Mouse (Mus musculus) forebrain, embryonic 12.5 days (tissue): Measurements from ENCODE around the gene Slc2a4. TPM values are rescaled to one million over a fixed set of nuclear protein-coding genes. Genes with fewer than 3 reads are reported as not detected.
"Not testable (repeated sequence)": the region's sequence is repeated elsewhere in the genome, so short reads cannot be mapped to it uniquely, and the experiment has no call there.

Experiments
- ATAC-seq: fragments of 200-750 bp; cut with Nextera tagmentation; 2 replicates; pipeline ENCODE4 v1.8.0; 2017; ENCODE audit warnings: moderate TSS enrichment; ENCODE audit not compliant: low FRiP score
- H3K27ac ChIP-seq: fragments of 300-500 bp; sonication (generic); 2 replicates; pipeline ENCODE4 v1.5.1; 2016; ENCODE audit warnings: mild to moderate bottlenecking
- H3K27me3 ChIP-seq: fragments of 300-500 bp; sonication (generic); 2 replicates; pipeline ENCODE4 v1.6.1; 2016; ENCODE audit warnings: mild to moderate bottlenecking
- H3K36me3 ChIP-seq: fragments of 300-500 bp; sonication (generic); replicated peaks from 2 replicates; pipeline ENCODE4 v1.6.1; 2016; ENCODE audit warnings: mild to moderate bottlenecking
- H3K4me1 ChIP-seq: fragments of 300-500 bp; sonication (generic); 2 replicates; pipeline ENCODE4 v1.6.1; 2016
- H3K4me2 ChIP-seq: fragments of 300-500 bp; sonication (generic); 2 replicates; pipeline ENCODE4 v1.6.1; 2016; ENCODE audit warnings: mild to moderate bottlenecking, moderate library complexity
- H3K4me3 ChIP-seq: fragments of 300-500 bp; sonication (generic); replicated peaks from 2 replicates; pipeline ENCODE4 v1.5.1; 2016; ENCODE audit warnings: mild to moderate bottlenecking
- H3K9ac ChIP-seq: fragments of 300-500 bp; sonication (generic); 2 replicates; pipeline ENCODE4 v1.6.1; 2016; ENCODE audit warnings: mild to moderate bottlenecking
- H3K9me3 ChIP-seq: fragments of 300-500 bp; sonication (generic); 2 replicates; pipeline ENCODE4 v1.6.1; 2016
- WGBS: fragments of 180-500 bp; shearing (Covaris S2); methylation state at CpG from one replicate; pipeline ENCODE4 v1.1.7; 2016; 5-methylcytosine and 5-hydroxymethylcytosine counted together
- polyA plus RNA-seq: library from polyadenylated mRNA; unstranded; fragments of >200 nt; fragmentation: Nextera tagmentation; extraction: Ambion mirVana; gene quantifications from 2 replicates; pipeline ENCODE4 v1.2.1, GENCODE M21; 2016

Gene Slc2a4
- polyA plus RNA-seq, 1 experiment from 2014 or later: 13.3 TPM

- 2% methylated on average over 58 of the region's 59 CpGs for WGBS
- Histone ChIP-seq H3K27me3 (peaks cover 69% of the 10 kb centered on the region), H3K9ac (no peak overlapping the region; the same call in 1 of the 2 replicates), H3K4me1 (peaks cover 11% of the 10 kb centered on the region), H3K4me2 (peak overlapping the region; percentile 46), H3K4me3 (peak overlapping the region; percentile 31), H3K9me3 (no peaks in the 10 kb centered on the region), H3K27ac (no peak overlapping the region), H3K36me3 (peaks cover 28% of the 10 kb centered on the region)
- no peak for ATAC-seq
These were observed 18.2 kb upstream of the Slc2a4 start for GRCm38 (mm10) chr11:69966006-69966859.

GRCm38 (mm10) chr11:69965271-69966005 lies 17.4 kb upstream of the Slc2a4 start:
- ATAC-seq: no peak
- Histone ChIP-seq H3K36me3 (peaks cover 23% of the 10 kb centered on the region), H3K27ac (no peak overlapping the region), H3K9ac (no peak overlapping the region), H3K4me1 (peaks cover 11% of the 10 kb centered on the region), H3K4me2 (peak overlapping the region; percentile 46), H3K9me3 (no peaks in the 10 kb centered on the region), H3K4me3 (peak overlapping the region; percentile 31), H3K27me3 (peaks cover 75% of the 10 kb centered on the region)
- 1% methylated on average over 49 of the region's 49 CpGs for WGBS

- no peak for ATAC-seq
- Histone ChIP-seq H3K4me3 (peak within 1 kb of the TSS; percentile 19), H3K27me3 (peaks cover 80% of the 10 kb centered on the region), H3K9me3 (no peaks in the 10 kb centered on the region), H3K4me1 (peaks cover 11% of the 10 kb centered on the region), H3K27ac (no peak within 1 kb of the TSS), H3K9ac (no peak within 1 kb of the TSS), H3K36me3 (peaks cover 17% of the 10 kb centered on the region), H3K4me2 (no peak within 1 kb of the TSS)
- 10% methylated on average over 24 of the region's 24 CpGs for WGBS
These were observed 16.8 kb upstream of the Slc2a4 start, which contains the start of gene Cldn7 for GRCm38 (mm10) chr11:69964650-69965270. Gene Cldn7, plus strand, starts transcription at chr11:69964779.

- Histone ChIP-seq H3K4me3 (no peak overlapping the region), H3K27ac (no peak overlapping the region), H3K4me1 (peaks cover 11% of the 10 kb centered on the region), H3K27me3 (peaks cover 75% of the 10 kb centered on the region), H3K9ac (no peak overlapping the region), H3K36me3 (no peaks in the 10 kb centered on the region), H3K4me2 (no peak overlapping the region), H3K9me3 (no peaks in the 10 kb centered on the region)
- ATAC-seq: no peak
- 61% methylated on average over 5 of the region's 5 CpGs for WGBS
These were observed 13.9 kb upstream of the Slc2a4 start for GRCm38 (mm10) chr11:69961841-69962240.

- H3K27ac ChIP-seq: no peak overlapping the region
- peaks cover 63% of the 10 kb centered on the region for H3K27me3 ChIP-seq
- H3K9ac ChIP-seq: no peak overlapping the region
- H3K4me3 ChIP-seq: no peak overlapping the region
- H3K36me3 ChIP-seq: no peaks in the 10 kb centered on the region
- no peak overlapping the region for H3K4me2 ChIP-seq
- ATAC-seq: no peak
- no peaks in the 10 kb centered on the region for H3K4me1 ChIP-seq
- WGBS: 23% methylated on average over 5 of the region's 5 CpGs
- no peaks in the 10 kb centered on the region for H3K9me3 ChIP-seq
These were observed 12.6 kb upstream of the Slc2a4 start for GRCm38 (mm10) chr11:69960616-69961015.

- H3K27me3 ChIP-seq: peaks cover 26% of the 10 kb centered on the region
- no peak for ATAC-seq
- WGBS: 73% methylated on average over 1 of the region's 1 CpGs
These were observed 8.2 kb upstream of the Slc2a4 start for GRCm38 (mm10) chr11:69956218-69956617.

GRCm38 (mm10) chr11:69955618-69956017 lies 7.6 kb upstream of the Slc2a4 start:
- H3K9me3 ChIP-seq, H3K27ac ChIP-seq, H3K9ac ChIP-seq, ATAC-seq, H3K4me3 ChIP-seq, H3K4me1 ChIP-seq, H3K36me3 ChIP-seq, H3K4me2 ChIP-seq: not testable (repeated sequence)
- peaks cover 27% of the 10 kb centered on the region for H3K27me3 ChIP-seq
- WGBS: 71% methylated on average over 4 of the region's 4 CpGs

More at GRCm38 (mm10) chr11:69956218-69956617, 8.2 kb upstream of the Slc2a4 start:
- Histone ChIP-seq H3K36me3 (no peaks in the 10 kb centered on the region), H3K27ac (no peak overlapping the region), H3K4me3 (no peak overlapping the region), H3K4me1 (no peaks in the 10 kb centered on the region), H3K4me2 (no peak overlapping the region), H3K9ac (no peak overlapping the region), H3K9me3 (no peaks in the 10 kb centered on the region)

- peaks cover 7% of the 10 kb centered on the region for H3K4me1 ChIP-seq
- H3K4me2 ChIP-seq: no peak overlapping the region
- H3K4me3 ChIP-seq: no peak overlapping the region
- H3K9ac ChIP-seq: no peak overlapping the region
- 72% methylated on average over 11 of the region's 11 CpGs for WGBS
- no peak overlapping the region for H3K27ac ChIP-seq
- H3K9me3 ChIP-seq: no peaks in the 10 kb centered on the region
- no peak for ATAC-seq
- no peaks in the 10 kb centered on the region for H3K36me3 ChIP-seq
- peaks cover 14% of the 10 kb centered on the region for H3K27me3 ChIP-seq
These were observed 5.4 kb upstream of the Slc2a4 start for GRCm38 (mm10) chr11:69953267-69953915.

- no peak for ATAC-seq
These were observed 4.3 kb upstream of the Slc2a4 start for GRCm38 (mm10) chr11:69952274-69952673.

GRCm38 (mm10) chr11:69950807-69951459 lies 2.9 kb upstream of the Slc2a4 start:
- peaks cover 25% of the 10 kb centered on the region for H3K4me1 ChIP-seq
- no peak overlapping the region for H3K4me2 ChIP-seq
- WGBS: 46% methylated on average over 4 of the region's 4 CpGs
- no peak for ATAC-seq
- H3K27ac ChIP-seq: no peak overlapping the region
- no peaks in the 10 kb centered on the region for H3K36me3 ChIP-seq
- no peaks in the 10 kb centered on the region for H3K9me3 ChIP-seq
- no peak overlapping the region for H3K4me3 ChIP-seq
- H3K27me3 ChIP-seq: peaks cover 13% of the 10 kb centered on the region
- peak overlapping the region; percentile 17; the same call in 1 of the 2 replicates for H3K9ac ChIP-seq

More at GRCm38 (mm10) chr11:69952274-69952673, 4.3 kb upstream of the Slc2a4 start:
- H3K27ac ChIP-seq: no peak overlapping the region
- no peaks in the 10 kb centered on the region for H3K9me3 ChIP-seq
- H3K27me3 ChIP-seq: peaks cover 13% of the 10 kb centered on the region
- H3K36me3 ChIP-seq: no peaks in the 10 kb centered on the region
- H3K9ac ChIP-seq: no peak overlapping the region
- H3K4me3 ChIP-seq: no peak overlapping the region
- H3K4me2 ChIP-seq: no peak overlapping the region
- peaks cover 14% of the 10 kb centered on the region for H3K4me1 ChIP-seq
- WGBS: 53% methylated on average over 1 of the region's 1 CpGs

- WGBS: 0% methylated on average over 14 of the region's 14 CpGs
- peak; percentile 58 for ATAC-seq
These were observed 769 bp upstream of the Slc2a4 start for GRCm38 (mm10) chr11:69948763-69949150.

More at GRCm38 (mm10) chr11:69948763-69949150, 769 bp upstream of the Slc2a4 start:
- Histone ChIP-seq H3K9ac (peak overlapping the region; percentile 57), H3K9me3 (no peaks in the 10 kb centered on the region), H3K4me2 (peak overlapping the region; percentile 68), H3K27me3 (peaks cover 13% of the 10 kb centered on the region), H3K36me3 (peaks cover 17% of the 10 kb centered on the region), H3K4me3 (peak overlapping the region; percentile 45), H3K4me1 (peaks cover 25% of the 10 kb centered on the region), H3K27ac (peak overlapping the region; percentile 92)
